Mouse (Mus musculus) CH12.LX (cell line): ENCODE measurements around the gene Smoc1. TPM values are rescaled to one million over a fixed set of nuclear protein-coding genes. Genes with fewer than 3 reads are reported as not detected.

ENCODE experiments used
- DNase-seq: peaks from one replicate; pipeline ENCODE4 v3.0.0-alpha.2; 2013; ENCODE audit errors: extremely low read depth
- H3K27ac ChIP-seq: 2 replicates; pipeline ENCODE4 v1.5.1; 2012; ENCODE audit warnings: low read depth, mild to moderate bottlenecking, control low read depth, moderate library complexity; ENCODE audit not compliant: insufficient read depth
- H3K27me3 ChIP-seq: replicated peaks from 2 replicates; pipeline ENCODE3; 2012; ENCODE audit warnings: inconsistent platforms
- H3K36me3 ChIP-seq, 2 experiments: replicated peaks in 1 of 2; 2 replicates each; pipeline versions ENCODE3 to v1.6.1; 2012; ENCODE audit warnings: inconsistent platforms in 1 of 2, low read length in 1 of 2, mild to moderate bottlenecking in 1 of 2, mixed read lengths in 1 of 2, moderate library complexity in 1 of 2; ENCODE audit not compliant: control insufficient read depth in 1 of 2, insufficient read depth in 1 of 2
- H3K4me1 ChIP-seq, 2 experiments: 2 replicates each; pipeline ENCODE4 v1.6.1; 2012; ENCODE audit warnings: inconsistent platforms in 1 of 2, moderate library complexity in 1 of 2; ENCODE audit not compliant: insufficient read depth in 2 of 2, control insufficient read depth in 1 of 2
- H3K4me2 ChIP-seq: 2 replicates; pipeline ENCODE4 v1.6.1; 2012; ENCODE audit warnings: low read depth, mild to moderate bottlenecking, control low read depth; ENCODE audit not compliant: poor library complexity, insufficient read depth, severe bottlenecking
- H3K4me3 ChIP-seq, 3 experiments: fragments of 150-350 bp in 1 of 3; sonication (generic) in 1 of 3; replicated peaks in 1 of 3; 2 replicates each; pipeline versions ENCODE3 to v1.5.1; 2011 to 2012; ENCODE audit warnings: low read depth in 2 of 3, low read length in 2 of 3, mild to moderate bottlenecking in 2 of 3, moderate library complexity in 2 of 3, control low read depth in 1 of 3, improper control_type of control experiment in 1 of 3, inconsistent platforms in 1 of 3, mixed read lengths in 1 of 3; ENCODE audit not compliant: poor library complexity in 1 of 3
- H3K79me2 ChIP-seq: replicated peaks from 2 replicates; pipeline ENCODE4 v1.6.1; 2012; ENCODE audit warnings: mild to moderate bottlenecking, moderate library complexity; ENCODE audit not compliant: control insufficient read depth, poor library complexity, insufficient read depth, severe bottlenecking; ENCODE audit errors: extremely low read depth
- H3K9ac ChIP-seq: 2 replicates; pipeline ENCODE4 v1.6.1; 2012; ENCODE audit warnings: low read depth, mild to moderate bottlenecking, control low read depth, moderate library complexity; ENCODE audit not compliant: insufficient read depth
- H3K9me3 ChIP-seq: replicated peaks from 2 replicates; pipeline ENCODE3; 2012; ENCODE audit warnings: low read length, inconsistent platforms, mixed read lengths
- CHD1 ChIP-seq: IDR thresholded peaks from 2 replicates; pipeline ENCODE4 v1.6.1; 2012; ENCODE audit warnings: low read depth, low read length, improper control_type of control experiment, inconsistent platforms
- E2F4 ChIP-seq: IDR thresholded peaks from 2 replicates; pipeline ENCODE4 v1.6.1; 2011; ENCODE audit warnings: low read depth, low read length, improper control_type of control experiment; ENCODE audit not compliant: insufficient replicate concordance
- ELF1 ChIP-seq: IDR thresholded peaks from 2 replicates; pipeline ENCODE4 v1.6.1; 2014; ENCODE audit warnings: low read depth, mild to moderate bottlenecking, inconsistent platforms, low read length, improper control_type of control experiment
- EP300 ChIP-seq: IDR thresholded peaks from 2 replicates; pipeline ENCODE4 v1.6.1; 2011; ENCODE audit warnings: low read length, improper control_type of control experiment
- GABPA ChIP-seq: IDR thresholded peaks from 2 replicates; pipeline ENCODE4 v1.6.1; 2012; ENCODE audit warnings: low read depth, low read length, improper control_type of control experiment, inconsistent platforms; ENCODE audit not compliant: insufficient replicate concordance
- HCFC1 ChIP-seq: IDR thresholded peaks from 2 replicates; pipeline ENCODE4 v1.6.1; 2012; ENCODE audit warnings: low read depth, mild to moderate bottlenecking, inconsistent platforms, low read length, improper control_type of control experiment
- JUND ChIP-seq: conservative IDR thresholded peaks from 2 replicates; pipeline ENCODE4 v1.6.1; 2011; ENCODE audit warnings: low read depth, low read length, improper control_type of control experiment
- MEF2A ChIP-seq: IDR thresholded peaks from 2 replicates; pipeline ENCODE4 v1.6.1; 2014; ENCODE audit warnings: low read depth, mild to moderate bottlenecking, inconsistent platforms, low read length, improper control_type of control experiment, borderline replicate concordance
- MYC ChIP-seq: IDR thresholded peaks from 2 replicates; pipeline ENCODE4 v1.6.1; 2011; ENCODE audit warnings: low read depth, mild to moderate bottlenecking, improper control_type of control experiment, low read length
- PAX5 ChIP-seq: IDR thresholded peaks from 2 replicates; pipeline ENCODE4 v1.6.1; 2012; ENCODE audit warnings: low read length, inconsistent platforms, mixed read lengths
- POLR2AphosphoS2 ChIP-seq: IDR thresholded peaks from 2 replicates; pipeline ENCODE4 v1.6.1; 2011; ENCODE audit warnings: low read depth, low read length, improper control_type of control experiment
- RAD21 ChIP-seq: IDR thresholded peaks from 2 replicates; pipeline ENCODE4 v1.6.1; 2011; ENCODE audit warnings: low read depth, mild to moderate bottlenecking, low read length, improper control_type of control experiment, moderate library complexity
- RCOR1 ChIP-seq: conservative IDR thresholded peaks from 2 replicates; pipeline ENCODE4 v1.6.1; 2012; ENCODE audit warnings: low read depth, mild to moderate bottlenecking, inconsistent platforms, low read length, improper control_type of control experiment
- SMC3 ChIP-seq: IDR thresholded peaks from 2 replicates; pipeline ENCODE4 v1.6.1; 2011; ENCODE audit warnings: low read depth, low read length, improper control_type of control experiment
- TBP ChIP-seq: conservative IDR thresholded peaks from 2 replicates; pipeline ENCODE4 v1.6.1; 2011; ENCODE audit warnings: low read depth, low read length, improper control_type of control experiment
- USF1 ChIP-seq: IDR thresholded peaks from 2 replicates; pipeline ENCODE4 v1.6.1; 2014; ENCODE audit warnings: low read depth, mild to moderate bottlenecking, inconsistent platforms, low read length, improper control_type of control experiment
- ZKSCAN1 ChIP-seq: IDR thresholded peaks from 2 replicates; pipeline ENCODE4 v1.6.1; 2012; ENCODE audit warnings: low read depth, inconsistent platforms, low read length, improper control_type of control experiment, borderline replicate concordance
- ZMIZ1 ChIP-seq: IDR thresholded peaks from 2 replicates; pipeline ENCODE4 v1.6.1; 2012; ENCODE audit warnings: low read depth, mild to moderate bottlenecking, inconsistent platforms, low read length, improper control_type of control experiment
- dilution Hi-C: fragments of 300-500 bp; cut with MboI; formaldehyde crosslinking; loops from 2 replicates; pipeline ENCODE4 v1.14.3; 2020; ENCODE audit warnings: low sequenced_read_pairs; ENCODE audit not compliant: extremely low pct_unique_long_range_greater_than_20kb, extremely low pct_ligation_motif_present
- in situ Hi-C: fragments of 300-500 bp; cut with MboI; formaldehyde crosslinking; loops from 3 replicates; pipeline ENCODE4 v1.14.3; 2019; ENCODE audit warnings: low sequenced_read_pairs, low pct_ligation_motif_present, low pct_unique_long_range_greater_than_20kb, mixed read lengths
- polyA plus RNA-seq: library from polyadenylated mRNA; unstranded; fragments of >175 nt; gene quantifications from 2 replicates; pipeline ENCODE4 v1.2.1, GENCODE M21; 2012; ENCODE audit warnings: low read depth; ENCODE audit not compliant: insufficient read length
- total RNA-seq, 2 experiments: library from RNA; depleted of rRNA; stranded (reverse); fragments of 300-350 nt in 1 of 2; fragments of >200 nt in 1 of 2; gene quantifications; 2 replicates each; pipeline ENCODE4 v1.2.3; 2012 to 2014

Gene Smoc1
- total and polyA plus RNA-seq, 3 experiments: 11.0 to 23.0 (median 11.6) TPM

GRCm38 (mm10) chr12:81188996-81189395, 162.4 kb downstream of the Smoc1 start:
- Histone ChIP-seq H3K27me3 (no peaks in the 10 kb centered on the region), H3K4me1 (no peaks in the 10 kb centered on the region), H3K4me2 (no peak overlapping the region), H3K4me3 (no peak overlapping the region), H3K36me3 (peaks cover 0 to 23% of the 10 kb centered on the region in 2 experiments), H3K27ac (no peak overlapping the region), H3K9ac (no peak overlapping the region), H3K79me2 (no peaks in the 10 kb centered on the region), H3K9me3 (no peaks in the 10 kb centered on the region)
- dilution Hi-C loops: no loop called here
- no peak for DNase-seq
- in situ Hi-C loops: loop anchor here (5.0 kb wide), 1 partner anchor 202 kb away; no protein-coding TSS in a partner anchor
- TF ChIP-seq ZKSCAN1: no peak
- no peak for TF ChIP-seq CHD1
- no peak for TF ChIP-seq RCOR1
- no peak for TF ChIP-seq MEF2A
- no peak for TF ChIP-seq ELF1
- no peak for TF ChIP-seq GABPA
- TF ChIP-seq E2F4: no peak
- TF ChIP-seq POLR2AphosphoS2: no peak
- TF ChIP-seq EP300: no peak
- TF ChIP-seq SMC3: no peak
- no peak for TF ChIP-seq USF1
- TF ChIP-seq PAX5: no peak

- no peak overlapping the region for H3K4me2 ChIP-seq
- no peaks in the 10 kb centered on the region for H3K4me1 ChIP-seq
- dilution Hi-C loops: no loop called here
- H3K27ac ChIP-seq: no peak overlapping the region
- DNase-seq: no peak
- TF ChIP-seq MEF2A: no peak
- TF ChIP-seq TBP: no peak
- no peak for TF ChIP-seq HCFC1
- no peak for TF ChIP-seq JUND
- TF ChIP-seq MYC: no peak
- no peak for TF ChIP-seq RAD21
- TF ChIP-seq ZMIZ1: no peak
- no peak for TF ChIP-seq USF1
- TF ChIP-seq ZKSCAN1: no peak
- TF ChIP-seq, all 38 proteins: peak for 0
- Histone ChIP-seq H3K4me3 (no peak overlapping the region), H3K79me2 (no peaks in the 10 kb centered on the region), H3K9me3 (no peaks in the 10 kb centered on the region), H3K9ac (no peak overlapping the region), H3K27me3 (no peaks in the 10 kb centered on the region), H3K36me3 (peaks cover 0 to 17% of the 10 kb centered on the region in 2 experiments)
- in situ Hi-C loops: loop anchor here (5.0 kb wide), 1 partner anchor 202 kb away; no protein-coding TSS in a partner anchor
Measured at GRCm38 (mm10) chr12:81189636-81190035, 163.0 kb downstream of the Smoc1 start.
